Mouse (Mus musculus): ENCODE measurements at regions not wholly inside any gene's neighbourhood (a gene's known extent, or its start where the extent isn't known, plus 50 kb on each side); places are given as distances from the start of the nearest gene placed in this dataset.

GRCm38 (mm10) chr3:100401080-100401479, 88.0 kb downstream of the Tent5c start:
- no peak for DNase-seq

GRCm38 (mm10) chr3:100397491-100397890, 91.6 kb downstream of the Tent5c start:
- no peak for DNase-seq

GRCm38 (mm10) chr3:100394911-100395604, 94.1 kb downstream of the Tent5c start:
- DNase-seq: no peak

GRCm38 (mm10) chr3:100393956-100394355, 95.2 kb downstream of the Tent5c start:
- no peak for DNase-seq

- no peak for DNase-seq
Observed at GRCm38 (mm10) chr3:100382181-100382580, 106.9 kb downstream of the Tent5c start.

DNA sequence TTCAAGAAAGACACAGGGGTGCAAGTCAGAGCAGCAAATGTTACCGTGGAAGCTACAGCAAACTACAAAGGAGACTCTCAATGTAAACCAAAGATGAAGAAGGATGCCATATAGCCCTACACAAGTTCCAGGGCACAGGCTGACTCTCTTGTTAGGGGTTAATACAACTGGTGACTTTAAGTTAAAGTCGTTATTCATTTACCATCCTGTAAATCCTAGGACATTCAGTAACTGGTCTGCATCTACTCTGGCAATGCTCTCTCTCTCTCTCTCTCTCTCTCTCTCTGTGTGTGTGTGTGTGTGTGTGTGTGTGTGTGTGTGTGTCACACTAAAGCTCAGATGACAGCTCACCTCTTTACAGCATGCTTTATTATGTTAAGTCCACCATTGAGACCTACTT, 107.8 kb downstream of the Tent5c start:
- DNase-seq: no peak

- DNase-seq: no peak
Observed at GRCm38 (mm10) chr3:100376162-100376561, 113.0 kb downstream of the Tent5c start.

GRCm38 (mm10) chr3:100366884-100367840, 122.0 kb downstream of the Tent5c start:
- no peak for DNase-seq

DNA sequence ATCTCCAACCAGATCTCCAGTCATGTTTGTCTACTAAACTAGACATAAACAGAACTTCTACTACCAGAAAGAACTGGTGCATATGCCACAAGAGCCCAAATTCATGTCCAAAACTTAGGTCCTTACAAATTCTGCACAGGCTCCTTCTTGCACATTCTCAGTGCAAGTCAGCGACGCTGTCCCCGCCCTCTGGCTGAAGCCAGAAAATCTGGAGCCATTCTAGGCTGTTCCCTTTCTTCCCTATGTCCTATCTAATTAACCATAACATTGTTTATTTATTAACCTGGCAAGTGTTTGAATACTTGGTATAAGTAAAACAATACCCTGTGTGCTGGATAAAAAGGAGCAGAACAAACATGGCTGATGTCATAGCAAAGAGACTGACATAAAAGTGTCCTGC, 122.7 kb downstream of the Tent5c start:
- no peak for DNase-seq

GRCm38 (mm10) chr3:100365354-100365945, 123.7 kb downstream of the Tent5c start:
- no peak for DNase-seq

DNA sequence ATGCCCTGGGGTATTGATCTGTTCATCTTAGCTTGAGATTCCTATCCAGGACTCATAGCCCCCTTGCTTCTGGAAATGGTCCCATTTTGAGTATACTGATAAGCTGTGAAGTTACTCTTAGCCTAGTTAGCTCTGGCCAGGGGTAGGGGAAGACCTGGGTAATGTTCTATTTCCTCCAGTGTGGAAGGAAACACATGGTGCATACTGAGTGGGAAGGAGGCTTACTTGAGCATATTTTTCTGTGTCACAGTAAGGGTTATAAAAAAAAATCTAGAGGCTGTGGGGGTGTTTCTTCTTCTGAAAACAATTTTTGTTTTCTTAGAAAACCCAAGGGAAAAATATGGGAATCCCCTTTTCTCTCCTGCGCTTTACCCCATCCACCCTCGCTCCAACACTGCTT, 124.4 kb downstream of the Tent5c start:
- no peak for DNase-seq

DNA sequence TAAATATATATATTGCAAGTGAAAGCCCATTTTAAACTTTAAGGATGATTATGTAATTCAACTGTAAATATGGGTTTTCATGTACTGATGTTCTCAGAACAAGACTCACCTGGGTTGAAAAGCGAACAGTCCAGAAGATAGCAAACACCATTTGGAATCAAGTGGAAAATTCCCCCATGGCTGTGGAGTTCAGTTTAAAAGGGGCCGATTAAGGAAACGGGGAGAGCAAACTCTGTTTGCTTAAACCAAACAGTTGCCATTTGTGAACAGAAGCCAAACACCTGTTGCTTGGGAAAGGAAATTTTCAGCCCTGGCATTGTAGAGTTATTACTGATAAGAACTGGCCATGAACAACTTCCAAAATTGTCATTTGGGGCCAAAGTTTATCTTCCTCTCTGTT, 126.1 kb downstream of the Tent5c start:
- no peak for DNase-seq

DNA sequence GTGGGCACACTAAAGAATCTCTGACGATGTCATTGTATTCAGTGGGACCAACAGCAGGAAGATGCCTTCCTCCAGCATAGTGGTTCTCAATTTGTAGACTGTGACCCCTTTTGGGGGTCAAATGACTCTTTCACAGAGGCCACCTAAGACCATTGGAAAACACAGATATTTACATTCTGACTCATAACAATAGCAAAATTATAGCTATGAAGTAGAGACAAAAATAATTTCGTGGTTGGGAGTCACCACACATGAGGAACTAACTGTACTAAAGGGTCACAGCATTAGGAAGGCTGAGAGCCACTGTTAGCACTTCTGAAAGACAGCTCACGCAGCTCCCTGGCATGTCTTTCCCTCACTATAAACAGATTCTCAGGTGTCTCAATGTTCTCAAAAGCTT, 129.1 kb downstream of the Tent5c start:
- DNase-seq: no peak

DNA sequence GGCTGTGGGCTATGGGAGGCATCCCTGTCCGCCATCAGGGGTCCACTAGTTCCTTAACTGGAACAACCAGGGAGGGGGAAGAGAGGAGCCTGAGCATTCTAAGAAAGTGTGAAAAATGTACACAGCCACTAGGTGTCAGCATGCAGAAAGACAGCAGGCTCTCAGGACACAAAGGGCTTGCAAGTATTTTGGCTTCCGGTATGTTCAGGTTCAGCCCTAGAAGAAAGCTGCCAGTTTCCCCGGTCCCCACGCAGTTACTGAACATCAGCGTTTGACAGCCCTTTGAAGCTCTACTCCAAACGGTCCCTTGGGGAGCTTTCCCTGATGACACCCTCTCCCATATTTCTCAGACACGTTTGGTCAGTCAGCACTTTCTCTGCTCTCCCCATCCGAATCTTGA, 130.1 kb downstream of the Tent5c start:
- peak; percentile 3 to 7 for DNase-seq

GRCm38 (mm10) chr3:100333478-100333877, 155.6 kb downstream of the Tent5c start:
- DNase-seq: no peak

GRCm38 (mm10) chr3:100318357-100318756, 156.2 kb upstream of the Wdr3 start:
- DNase-seq: no peak

DNA sequence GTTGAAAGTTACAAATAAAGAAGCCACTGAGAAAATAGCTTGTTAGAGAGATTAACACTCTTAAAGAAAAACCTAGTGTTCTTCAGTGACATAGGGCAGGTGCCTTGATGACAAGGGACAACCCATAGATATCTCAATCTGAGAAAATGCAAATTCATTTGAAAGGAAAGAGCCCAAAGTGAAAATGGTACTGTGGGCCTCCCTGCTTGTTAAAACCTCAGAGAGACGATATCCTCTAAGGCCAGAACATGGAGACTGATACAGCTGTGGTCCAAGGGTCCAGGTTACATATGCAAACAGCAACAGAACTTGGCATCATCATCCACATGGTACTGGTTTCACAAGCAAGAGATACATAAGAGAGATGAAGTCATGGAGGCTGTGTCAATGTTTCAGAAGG, 125.6 kb upstream of the Wdr3 start:
- DNase-seq: no peak

DNA sequence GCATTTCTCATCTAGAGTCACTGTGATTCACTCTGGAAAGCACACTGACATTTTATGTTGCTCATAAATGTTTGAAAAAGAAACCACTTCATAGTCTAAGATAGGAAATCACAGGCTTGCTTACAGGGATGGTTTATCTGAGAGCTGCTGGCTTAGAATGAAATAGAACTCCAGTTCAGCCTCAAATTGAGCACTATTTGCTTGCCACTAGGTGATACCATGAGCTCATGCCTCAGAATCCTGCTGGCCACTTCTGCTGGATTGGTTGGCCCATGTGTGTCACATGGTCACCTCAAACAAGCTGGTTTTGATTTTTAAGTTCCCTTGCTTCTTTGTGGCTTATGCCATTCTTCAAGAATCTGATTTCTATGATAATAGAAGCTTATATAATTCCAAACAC, 104.8 kb upstream of the Wdr3 start:
- no peak for DNase-seq

DNA sequence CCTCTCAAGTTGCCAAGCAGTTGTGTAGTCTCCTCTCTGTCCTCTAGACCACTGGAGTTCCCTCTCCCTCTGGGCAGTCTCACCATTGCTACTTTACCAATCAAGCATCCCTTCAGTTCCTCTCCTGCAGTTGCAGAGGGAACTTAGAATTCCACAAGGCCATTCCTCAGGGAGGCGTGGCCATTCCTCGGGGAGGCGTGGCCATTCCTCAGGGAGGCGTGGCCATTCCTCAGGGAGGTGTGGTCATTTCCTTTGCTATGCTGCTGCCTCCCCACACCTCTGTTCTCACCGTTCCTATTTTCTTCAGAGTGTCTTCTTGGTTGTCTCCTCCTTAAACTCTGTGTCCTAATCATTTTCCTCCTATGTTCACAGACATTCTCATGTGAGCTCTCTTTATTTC, 102.8 kb upstream of the Wdr3 start:
- DNase-seq: no peak
